Comparison of ENCODE assay signal across 14 mouse cellular contexts in the genomic region with DNA sequence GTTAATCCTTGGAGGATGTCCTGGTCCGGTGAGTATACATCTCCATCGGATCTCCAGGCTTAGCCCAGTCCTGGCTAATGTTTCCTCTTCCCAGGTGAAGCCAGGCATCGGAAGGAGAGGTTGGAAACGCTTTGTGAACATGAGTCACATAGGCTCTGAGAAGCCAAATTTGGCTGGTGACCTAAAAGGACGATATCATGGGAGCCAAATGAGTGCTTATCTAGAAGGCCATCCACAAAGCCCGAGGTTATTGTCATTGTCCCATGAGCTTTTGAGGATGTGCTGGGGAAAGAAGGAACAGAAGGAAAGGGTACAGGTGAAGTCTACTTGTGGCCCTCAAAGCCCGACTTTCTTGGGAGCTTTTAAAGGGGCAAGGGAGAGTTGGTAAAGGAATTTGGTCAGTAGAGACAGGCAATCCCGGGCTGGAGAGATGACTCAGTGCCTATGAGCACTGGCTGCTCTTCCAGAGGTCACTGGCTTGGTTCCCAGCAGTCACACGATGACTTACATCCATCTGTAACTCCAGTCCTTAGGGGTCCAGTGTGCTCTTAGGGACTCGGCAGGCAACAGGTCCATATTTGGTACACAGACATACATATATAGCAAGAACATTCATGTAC. TPM values are rescaled to one million over a fixed set of nuclear protein-coding genes. Genes with fewer than 3 reads are reported as not detected.
DNase-seq lines count a peak whose midpoint lies in the region; ATAC-seq and TF ChIP-seq lines count a peak whose summit lies in the region.
"Had no signal": no experiment of that assay in that cellular context is flagged by ENCODE, and none has a peak within 500 bp of the region (broad histone marks: within the 10 kb centered on the region; RNA-seq: fewer than 3 reads in every experiment).

No protein-coding gene starts in this region.

- ATAC-seq in lung, postnatal 0 days: no peak
- no peak for ATAC-seq in heart, embryonic 12.5 days (ENCODE audit: insufficient number of reproducible peaks, low FRiP score)
- ATAC-seq: activated CD4-positive, CD25-positive, alpha-beta regulatory T cell, adult 4 months had no signal

- no peak for TF ChIP-seq CTCF in lung, postnatal 0 days (IDR thresholded peaks at IDR 0.05)

- DNase-seq in lung, postnatal 0 days (ENCODE audit: low spot score): peak; percentile 30
- DNase-seq in lung, postnatal 25 days (ENCODE audit: low spot score): no peak
- peak; percentile 74 for DNase-seq in adrenal gland, postnatal 14 days
- DNase-seq in cerebellum, postnatal 14 days: no peak
- no peak for DNase-seq in neural tube, embryonic 10.5 days (ENCODE audit: extremely low spot score, low spot score)
- DNase-seq: cerebellum, postnatal 10 days; layer of hippocampus, postnatal 36 days had no signal

- no peaks in the 10 kb centered on the region for H3K27me3 ChIP-seq in lung, postnatal 0 days (replicated peaks; ENCODE audit: insufficient read depth, low read length)
- no peaks in the 10 kb centered on the region for H3K27me3 ChIP-seq in heart, embryonic 12.5 days (replicated peaks)
- H3K27me3 ChIP-seq in myocyte (ENCODE audit: control insufficient read depth, insufficient read depth, insufficient read length): no peaks in the 10 kb centered on the region
- H3K27me3 ChIP-seq: kidney, embryonic 15.5 days had no signal

- H3K9me3 ChIP-seq in lung, postnatal 0 days (ENCODE audit: low read length): no peaks in the 10 kb centered on the region
- H3K9me3 ChIP-seq in heart, embryonic 12.5 days (replicated peaks): no peaks in the 10 kb centered on the region
- H3K9me3 ChIP-seq: kidney, embryonic 15.5 days had no signal

- H3K4me1 ChIP-seq in lung, postnatal 0 days (ENCODE audit: insufficient read depth, low read depth, low read length): no peaks in the 10 kb centered on the region
- peaks cover 8% of the 10 kb centered on the region; the same call in 1 of the 2 replicates for H3K4me1 ChIP-seq in heart, embryonic 12.5 days (replicated peaks)
- H3K4me1 ChIP-seq: kidney, embryonic 15.5 days had no signal

- H3K4me3 ChIP-seq in lung, postnatal 0 days (ENCODE audit: low read depth, low read length): no peak overlapping the region
- no peak overlapping the region for H3K4me3 ChIP-seq in heart, embryonic 12.5 days
- H3K4me3 ChIP-seq in myocyte: no peak overlapping the region
- H3K4me3 ChIP-seq: kidney, embryonic 15.5 days had no signal

- WGBS in lung, postnatal 0 days: 74% methylated on average over 10 of the region's 10 CpGs
- 77% methylated on average over 10 of the region's 10 CpGs for WGBS in heart, embryonic 12.5 days

- no peak overlapping the region for H3K27ac ChIP-seq in lung, postnatal 0 days (ENCODE audit: low read length)
- H3K27ac ChIP-seq in heart, embryonic 12.5 days (ENCODE audit: poor library complexity, severe bottlenecking): peak overlapping the region; percentile 58
- H3K27ac ChIP-seq: kidney, embryonic 15.5 days had no signal

- TF ChIP-seq POLR2A in myocyte (IDR thresholded peaks at IDR 0.05; ENCODE audit: insufficient read length, low read depth): no peak

- no peak overlapping the region for H3K9ac ChIP-seq in lung, postnatal 0 days (replicated peaks; ENCODE audit: low read depth)
- H3K9ac ChIP-seq in heart, embryonic 12.5 days: no peak overlapping the region
- H3K9ac ChIP-seq: kidney, embryonic 15.5 days had no signal

- H3K36me3 ChIP-seq in lung, postnatal 0 days (ENCODE audit: insufficient read depth, low read length): no peaks in the 10 kb centered on the region
- H3K36me3 ChIP-seq in heart, embryonic 12.5 days: no peaks in the 10 kb centered on the region
- no peaks in the 10 kb centered on the region for H3K36me3 ChIP-seq in myocyte (ENCODE audit: control insufficient read depth, insufficient read depth)
- H3K36me3 ChIP-seq: kidney, embryonic 15.5 days had no signal

- no peak overlapping the region for H3ac ChIP-seq in myocyte (ENCODE audit: control insufficient read depth, insufficient read length)

- no peak for TF ChIP-seq EP300 in lung, postnatal 0 days (IDR thresholded peaks at IDR 0.05)

- no peak overlapping the region for H3K4me2 ChIP-seq in lung, postnatal 0 days (replicated peaks; ENCODE audit: low read depth, low read length)
- H3K4me2 ChIP-seq in heart, embryonic 12.5 days: 0 out of 2 replicates have a peak overlapping the region, but pooled peaks have one; percentile 13
- peak overlapping the region; percentile 67 for H3K4me2 ChIP-seq in myocyte (ENCODE audit: low read depth)
- H3K4me2 ChIP-seq: kidney, embryonic 15.5 days had no signal

- H3K79me2 ChIP-seq in myocyte (ENCODE audit: control insufficient read depth, insufficient read depth): no peaks in the 10 kb centered on the region

TF ChIP-seq in myocyte, 11 proteins besides CTCF, POLR2A, EP300 and RAD21:
- TF ChIP-seq POLR2AphosphoS2 (IDR thresholded peaks at IDR 0.05; ENCODE audit: insufficient read length, low read depth): no peak
- no peak for TF ChIP-seq USF1 (IDR thresholded peaks at IDR 0.05; ENCODE audit: low read depth)
- TF ChIP-seq MAX (IDR thresholded peaks at IDR 0.05; ENCODE audit: low read depth): no peak
- no peak for TF ChIP-seq E2F4 (IDR thresholded peaks at IDR 0.05; ENCODE audit: insufficient read depth)
- TF ChIP-seq REST (IDR thresholded peaks at IDR 0.05; ENCODE audit: insufficient read depth, insufficient read length): no peak
- TF ChIP-seq TCF12 (IDR thresholded peaks at IDR 0.05; ENCODE audit: insufficient read depth, poor library complexity, severe bottlenecking): no peak
- no peak for TF ChIP-seq TCF3 (IDR thresholded peaks at IDR 0.05; ENCODE audit: insufficient read length, low read depth)
- no peak for TF ChIP-seq CEBPB (IDR thresholded peaks at IDR 0.05; ENCODE audit: insufficient read depth, poor library complexity, severe bottlenecking)
- no peak for TF ChIP-seq MYOG (IDR thresholded peaks at IDR 0.05; ENCODE audit: control insufficient read depth in 1 of 3, insufficient read depth in 1 of 3, insufficient read length in 2 of 3, low read depth in 2 of 3)
- TF ChIP-seq SRF (IDR thresholded peaks at IDR 0.05; ENCODE audit: control insufficient read depth, insufficient read length, low read depth): no peak
- TF ChIP-seq MYOD1 (IDR thresholded peaks at IDR 0.05; ENCODE audit: control insufficient read depth in 1 of 3, insufficient read length in 2 of 3, low read depth in 2 of 3): no peak

RNA-seq across cellular contexts. Expression of a gene that starts 42.4 kb away (rescaled TPM):
- polyA plus RNA-seq in lung, postnatal 0 days (2015; fragmentation: Nextera tagmentation; extraction: Ambion mirVana): not detected in 2 replicates
- not detected in 2 replicates for total RNA-seq in adrenal gland, postnatal 14 days (2021)
- polyA plus RNA-seq in heart, embryonic 12.5 days (2016; fragmentation: Nextera tagmentation; extraction: Ambion mirVana): not detected in 2 replicates
- polyA plus RNA-seq in myocyte (2012; fragmentation: generic; extraction: Trizol): 0.37 TPM
- total RNA-seq: layer of hippocampus, postnatal 36 days had no signal
- polyA plus RNA-seq: activated CD4-positive, CD25-positive, alpha-beta regulatory T cell, adult 4 months; embryonic facial prominence, embryonic 14.5 days; hindbrain, embryonic 11.5 days; lung, embryonic 16.5 days had no signal

Comparison
In these comparisons a context has a peak if more than half of its experiments do, and no peak if none do; other contexts are left out.
1. DNase-seq: peak in lung, postnatal 0 days (single experiment) and adrenal gland, postnatal 14 days (single experiment); none in lung, postnatal 25 days (single experiment), cerebellum, postnatal 14 days (0 of 2) and neural tube, embryonic 10.5 days (single experiment).